Mouse (Mus musculus) CD4-positive, CD25-positive, alpha-beta regulatory T cell, adult 4 months (primary cell): ENCODE results near the gene Gm20388. TPM values are rescaled to one million over a fixed set of nuclear protein-coding genes. Genes with fewer than 3 reads are reported as not detected.

Experiments used
- ATAC-seq: one replicate; pipeline ENCODE4 v1.8.0; 2017
- polyA plus RNA-seq, 2 experiments: library from polyadenylated mRNA; unstranded; fragments of 100-300 nt; shearing (Covaris generic); gene quantifications; one replicate each; pipeline ENCODE4 v1.2.1; 2017

Gene Gm20388
- polyA plus RNA-seq, 2 experiments from 2014 or later, result 10.7 to 12.8 TPM

DNA sequence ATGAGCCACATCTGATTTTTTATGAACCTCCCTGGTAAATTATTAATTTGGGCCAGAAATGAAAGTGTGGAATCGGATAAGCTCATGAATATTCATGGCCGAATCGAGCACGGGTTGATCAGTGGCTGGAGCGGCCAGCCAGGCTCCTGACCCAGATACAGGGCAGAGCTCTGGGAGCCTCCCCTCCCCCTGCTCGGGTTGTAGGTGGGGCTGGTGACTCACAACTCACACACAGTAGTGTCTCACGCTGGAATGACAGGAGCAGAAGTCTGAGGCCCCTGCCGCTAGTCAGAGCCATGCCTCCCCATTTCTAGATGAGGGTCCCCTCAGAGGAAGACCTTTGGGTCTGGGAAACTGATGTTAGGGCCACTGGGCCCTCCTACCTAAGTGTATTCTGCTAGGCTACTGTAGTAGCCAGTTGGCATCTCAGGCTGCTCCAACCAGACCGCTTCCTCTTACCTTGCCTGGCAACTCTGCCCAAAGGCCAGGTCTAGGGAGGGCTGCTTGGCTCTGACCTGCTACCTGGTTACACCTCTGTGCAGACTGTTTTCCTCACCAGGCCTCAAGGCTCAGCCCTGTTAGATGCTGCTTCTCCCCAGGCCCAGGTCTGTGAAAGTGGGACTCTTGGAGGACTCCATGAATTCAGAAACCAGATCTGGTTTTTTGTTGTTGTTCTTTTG lies 588.4 kb downstream of the Gm20388 start:
- no peak for ATAC-seq

DNA sequence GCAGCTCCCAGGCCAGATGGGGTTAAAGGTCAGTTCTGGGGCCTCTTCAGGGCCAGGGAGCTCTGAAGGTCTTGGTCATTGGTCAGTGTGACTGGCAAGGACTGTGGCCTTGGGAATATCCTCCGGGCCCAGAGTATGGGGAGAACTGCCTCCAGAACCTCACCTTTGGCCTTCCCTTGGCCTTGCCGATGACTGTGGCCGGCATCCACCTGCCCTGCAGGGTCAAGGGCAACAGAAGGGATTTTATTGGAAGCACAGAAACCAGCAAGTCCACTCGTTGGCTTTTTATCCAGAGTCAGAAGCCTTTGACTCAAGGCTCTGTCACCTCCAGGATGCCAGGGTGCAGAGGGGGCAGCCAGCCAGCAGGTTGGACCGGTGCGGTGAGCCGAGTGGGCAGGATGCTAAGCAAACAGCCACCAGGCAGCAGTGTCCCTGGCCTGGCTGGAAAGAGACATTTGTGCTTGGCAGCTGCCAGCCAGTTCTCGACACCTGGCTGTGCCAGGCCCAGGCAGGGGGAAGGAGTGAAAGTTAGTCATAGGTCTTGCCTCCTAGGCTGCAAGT lies 590.1 kb downstream of the Gm20388 start:
- ATAC-seq, result no peak

DNA sequence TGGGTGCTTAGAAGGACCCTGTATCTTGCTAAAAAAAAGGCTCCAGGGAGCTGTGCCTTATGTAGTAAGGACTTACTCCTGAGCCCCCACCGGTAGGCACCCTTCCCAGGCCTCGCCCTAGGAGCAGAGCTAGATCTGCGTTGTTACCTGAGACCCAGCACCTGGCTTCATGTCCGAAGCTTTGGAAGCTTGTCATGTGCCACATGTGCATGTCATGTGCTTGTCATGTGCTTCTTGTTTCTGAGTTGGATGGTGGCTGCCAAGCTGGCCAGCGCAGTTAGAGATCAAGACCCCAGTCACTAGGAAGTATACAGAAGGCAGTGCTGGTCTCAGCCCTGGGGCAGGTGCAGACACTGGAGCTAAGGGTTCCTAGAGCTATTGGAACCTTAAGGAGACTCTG lies 590.8 kb downstream of the Gm20388 start:
- ATAC-seq, result no peak

DNA sequence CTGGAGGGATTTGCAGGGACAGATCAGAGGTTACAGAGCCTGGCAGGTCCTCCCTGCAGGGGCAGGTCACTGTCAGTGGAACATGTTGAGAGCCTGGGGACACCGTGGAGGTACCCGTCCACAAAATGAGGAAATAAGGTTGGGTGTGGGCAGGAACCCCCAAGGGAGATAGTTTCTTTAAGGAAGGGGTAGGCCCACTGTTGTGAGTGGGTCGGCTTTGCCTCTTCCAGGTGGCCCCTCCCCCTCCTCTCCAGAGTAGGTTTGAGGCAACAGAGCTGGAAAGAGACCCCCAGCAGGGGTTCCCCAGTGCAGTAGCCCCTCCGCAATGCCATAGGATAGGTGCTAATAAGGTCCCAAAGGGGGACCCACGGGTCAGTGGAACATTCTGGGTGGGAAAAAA lies 591.8 kb downstream of the Gm20388 start:
- ATAC-seq, result no peak

DNA sequence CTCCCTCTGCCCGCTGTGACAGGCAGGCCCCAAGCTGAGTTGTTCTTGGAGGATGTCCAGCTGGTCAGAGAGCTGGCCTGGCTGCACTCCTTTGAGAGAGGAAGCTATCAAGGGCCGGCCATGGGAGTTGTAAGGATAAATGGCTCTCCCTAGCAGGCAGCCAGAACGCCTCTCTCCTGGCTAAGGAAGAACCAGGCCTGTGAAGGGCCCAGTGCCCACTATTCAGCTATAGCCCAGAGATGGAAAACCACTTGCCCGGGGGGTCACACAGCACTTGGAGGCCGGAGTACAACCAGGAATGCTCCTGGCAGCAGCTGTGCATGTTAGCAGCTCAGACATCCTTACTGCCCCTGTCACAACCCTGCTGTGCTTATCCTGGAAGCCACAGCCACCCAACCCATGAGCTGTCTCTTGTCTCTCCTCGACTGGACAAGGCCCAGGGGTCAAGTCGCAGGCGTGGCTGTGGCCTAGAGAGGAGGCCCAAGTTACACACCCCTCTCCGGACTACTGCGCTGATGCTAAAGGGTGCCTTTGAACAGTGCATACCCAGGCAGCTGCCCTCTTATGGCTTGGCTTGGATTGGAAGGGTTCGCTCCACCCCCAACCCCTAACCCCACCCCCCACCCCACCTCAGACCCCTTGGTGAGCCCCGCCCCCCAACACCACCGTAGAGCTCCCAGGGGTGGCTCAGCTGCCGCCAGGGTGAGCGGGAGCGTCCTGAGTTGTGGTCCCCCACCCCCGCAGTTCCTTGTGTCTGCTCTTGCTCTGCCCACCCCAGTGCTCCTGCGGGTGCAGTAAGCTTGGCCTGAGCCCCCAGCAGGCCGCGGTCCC lies 593.8 kb downstream of the Gm20388 start:
- no peak for ATAC-seq

DNA sequence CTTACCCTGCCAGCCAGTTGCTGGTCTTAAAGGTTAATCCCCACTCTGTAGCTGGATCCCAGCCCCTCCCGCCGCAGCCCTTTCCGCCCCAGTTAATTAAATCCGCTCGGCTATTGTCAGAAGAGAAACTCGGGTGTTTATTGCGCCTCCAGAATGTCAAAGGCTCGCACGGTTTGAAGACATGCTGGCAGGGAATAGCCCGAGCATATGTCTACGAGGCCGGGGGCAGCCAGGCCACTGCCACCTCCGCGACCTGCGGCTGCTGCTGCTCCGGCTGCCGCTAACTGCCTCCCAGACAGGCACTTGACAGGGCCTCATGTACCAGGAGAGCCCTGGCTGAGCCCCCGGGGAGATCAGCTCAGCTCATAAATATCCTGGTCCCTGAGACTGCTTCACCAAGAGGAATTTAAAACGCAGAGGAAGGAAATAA lies 594.5 kb downstream of the Gm20388 start:
- ATAC-seq, result no peak

DNA sequence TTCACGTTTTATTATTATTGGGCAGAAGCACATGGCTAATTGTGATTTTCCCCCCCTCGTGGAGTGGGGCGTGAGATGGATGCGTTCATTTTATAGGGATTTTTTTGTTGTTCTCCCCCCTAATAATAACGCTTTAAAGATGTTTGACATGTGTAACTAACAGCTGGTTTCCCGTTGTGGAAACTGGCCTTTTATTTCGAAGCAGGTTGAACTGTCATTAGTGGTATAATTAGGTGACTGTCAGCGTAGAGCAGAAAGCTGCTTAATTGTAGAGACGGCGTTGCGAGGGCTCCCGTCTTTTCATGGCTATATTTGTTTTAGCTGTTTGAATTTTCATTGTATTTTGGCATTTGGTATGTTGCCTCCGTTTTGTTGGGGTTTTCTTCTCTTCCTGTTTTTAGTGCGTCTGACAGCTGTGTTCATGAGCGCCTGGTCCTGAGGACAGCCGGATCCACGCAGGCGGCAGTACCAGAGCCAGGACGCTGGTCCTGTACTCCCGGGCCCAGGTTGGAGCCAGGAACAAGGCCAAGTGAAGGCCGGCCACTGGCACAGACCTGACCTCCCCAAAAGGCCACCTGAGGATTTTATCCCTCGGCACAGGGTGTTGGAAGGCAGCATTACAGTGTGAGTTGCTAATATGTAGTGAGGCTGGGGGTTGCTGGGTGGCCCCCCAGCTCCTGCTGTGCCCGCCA lies 595.1 kb downstream of the Gm20388 start:
- ATAC-seq, result no peak

DNA sequence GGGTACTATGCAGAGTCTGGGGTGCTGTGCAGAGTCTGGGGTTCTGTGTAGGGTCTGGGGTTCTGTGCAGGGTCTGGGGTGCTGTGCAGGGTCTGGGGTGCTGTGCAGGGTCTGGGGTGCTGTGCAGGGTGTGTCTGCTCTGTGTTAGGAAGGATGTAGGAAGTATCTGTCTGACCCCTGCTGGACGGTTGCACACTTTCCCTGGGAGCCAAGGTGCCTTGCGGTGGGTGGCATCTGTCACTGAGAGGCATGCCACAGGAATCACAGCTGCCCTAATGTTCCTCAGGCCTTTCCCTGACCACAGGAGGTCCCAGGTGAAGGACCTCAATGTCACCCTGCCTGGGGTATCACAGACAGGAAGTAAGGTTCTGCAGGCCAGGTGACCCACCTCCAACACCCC lies 595.9 kb downstream of the Gm20388 start:
- ATAC-seq, result no peak

DNA sequence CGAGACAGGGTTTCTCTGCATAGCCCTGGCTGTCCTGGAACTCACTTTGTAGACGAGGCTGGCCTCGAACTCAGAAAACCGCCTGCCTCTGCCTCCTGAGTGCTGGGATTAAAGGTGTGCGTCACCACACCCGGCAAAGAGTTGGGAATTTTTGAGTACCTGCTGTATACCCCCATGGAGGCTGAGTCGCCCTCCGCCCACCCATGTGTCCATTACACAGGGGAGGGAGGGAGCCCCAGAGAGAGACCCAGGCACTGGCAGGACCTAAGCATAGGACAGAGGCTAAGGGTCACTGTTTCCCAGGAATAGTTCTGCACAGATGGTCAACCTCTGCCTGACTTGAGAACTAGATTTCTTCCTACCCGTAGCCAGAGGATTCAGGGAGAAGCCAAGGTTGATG lies 596.6 kb downstream of the Gm20388 start:
- no peak for ATAC-seq

DNA sequence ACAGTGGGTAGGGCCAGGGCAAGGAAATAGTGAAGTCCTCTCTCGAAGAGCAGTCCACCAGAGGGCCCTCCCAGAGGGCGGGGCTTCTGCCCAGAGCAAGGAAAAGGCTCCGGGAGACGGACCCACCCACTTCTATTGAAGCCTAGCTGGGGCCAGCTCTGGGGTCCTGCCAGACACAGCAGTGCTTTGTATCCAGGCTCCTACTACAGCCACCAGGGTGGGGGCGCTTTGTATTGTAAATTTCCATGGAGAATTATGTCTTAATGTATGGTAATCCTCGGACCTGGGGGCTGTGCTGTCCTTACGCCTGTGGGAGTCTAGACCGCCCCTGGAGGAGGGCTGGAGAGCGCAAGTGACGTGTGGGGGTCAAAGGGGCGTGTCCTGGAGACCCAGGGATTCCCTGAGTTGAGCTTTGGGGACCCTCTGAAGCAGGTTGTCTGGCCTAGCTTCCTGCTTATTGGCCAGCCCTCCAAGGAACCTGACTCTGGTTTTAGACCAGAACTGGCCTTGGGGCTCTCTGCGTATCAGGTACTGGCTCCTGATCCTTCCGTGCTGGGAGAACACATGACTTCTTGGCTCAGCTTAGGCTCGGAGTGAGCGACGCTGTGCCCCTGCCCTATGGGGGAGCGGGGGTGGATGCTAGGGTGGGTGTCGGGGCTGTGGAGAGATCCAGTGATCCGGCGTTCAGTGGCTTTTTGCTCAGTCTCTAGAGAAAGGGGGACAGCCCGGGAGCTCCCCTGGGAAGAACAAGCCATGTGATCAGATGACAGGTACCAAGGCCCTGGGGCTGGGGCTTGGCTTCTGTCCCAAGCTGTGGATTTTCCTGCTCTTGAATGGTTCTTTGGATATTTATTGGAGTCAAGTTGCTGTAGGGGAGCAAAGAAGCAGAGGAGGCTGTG lies 598.7 kb downstream of the Gm20388 start:
- no peak for ATAC-seq

DNA sequence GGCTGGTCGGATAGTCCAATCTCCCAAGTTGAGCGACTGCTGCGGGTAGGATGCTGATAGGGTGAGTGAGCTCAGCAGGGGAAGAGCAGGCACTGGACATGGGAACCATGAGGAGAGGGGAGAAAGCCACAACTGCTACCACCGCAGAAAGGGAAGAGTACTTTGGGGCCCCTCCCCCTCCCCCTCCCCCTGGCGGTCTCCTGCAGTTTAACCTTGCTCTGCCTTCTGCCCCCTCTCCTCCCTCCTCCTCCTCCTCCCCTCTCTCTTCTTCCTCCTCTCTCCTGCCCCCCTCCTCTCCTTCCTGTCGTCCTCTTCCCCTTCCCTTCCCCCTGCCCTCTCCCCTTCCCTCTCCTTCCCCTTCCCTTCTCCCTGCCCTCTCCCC lies 599.4 kb downstream of the Gm20388 start:
- no peak for ATAC-seq

DNA sequence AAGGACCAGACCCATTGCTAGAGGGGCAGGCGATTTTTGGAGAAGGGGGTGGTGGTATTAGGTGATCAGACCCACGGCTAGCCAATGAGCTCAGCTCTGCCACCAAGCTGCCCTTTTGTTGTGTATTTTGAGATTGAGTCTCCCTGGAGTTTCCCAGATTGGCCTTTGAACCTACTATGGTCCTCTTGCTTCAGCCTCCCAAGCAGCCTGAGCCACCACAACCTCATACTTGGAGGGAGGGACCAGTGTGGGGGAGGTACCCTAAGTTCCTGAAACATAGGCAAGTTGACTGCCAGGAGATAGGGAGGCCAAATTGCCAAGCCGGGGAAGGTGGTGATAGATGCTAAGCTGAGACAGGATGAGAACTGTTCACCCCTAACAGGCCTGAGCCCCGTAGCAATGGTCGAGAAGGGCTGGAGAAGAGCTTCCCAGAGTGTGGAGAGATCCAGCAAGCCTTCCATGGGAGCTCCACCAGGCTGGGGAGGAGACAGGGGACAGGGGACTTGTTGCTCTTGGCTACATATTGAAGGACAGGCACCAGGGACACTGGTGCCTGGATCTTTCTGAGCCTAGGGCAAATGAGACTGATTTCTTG lies 600.3 kb downstream of the Gm20388 start:
- ATAC-seq, result no peak

DNA sequence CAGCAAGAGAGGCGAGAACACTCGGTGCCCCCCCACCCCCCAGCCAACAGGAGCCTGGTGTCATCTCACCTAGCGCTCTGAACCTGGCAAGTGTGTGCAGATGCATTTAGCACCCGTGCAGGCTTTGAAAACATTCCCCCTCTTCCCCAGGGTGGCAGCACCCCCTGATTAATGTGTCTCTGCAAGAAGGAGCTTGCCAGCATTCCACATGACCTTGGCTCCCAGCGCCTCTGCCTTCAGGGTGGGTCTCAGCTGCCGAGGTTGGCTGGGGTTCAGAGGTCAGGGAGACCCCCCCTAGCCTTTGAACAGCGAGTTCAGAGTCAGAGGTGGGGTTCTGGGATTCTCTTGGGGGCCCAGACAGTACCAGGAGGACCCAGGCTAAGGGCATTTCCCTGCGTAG lies 601.1 kb downstream of the Gm20388 start:
- no peak for ATAC-seq

DNA sequence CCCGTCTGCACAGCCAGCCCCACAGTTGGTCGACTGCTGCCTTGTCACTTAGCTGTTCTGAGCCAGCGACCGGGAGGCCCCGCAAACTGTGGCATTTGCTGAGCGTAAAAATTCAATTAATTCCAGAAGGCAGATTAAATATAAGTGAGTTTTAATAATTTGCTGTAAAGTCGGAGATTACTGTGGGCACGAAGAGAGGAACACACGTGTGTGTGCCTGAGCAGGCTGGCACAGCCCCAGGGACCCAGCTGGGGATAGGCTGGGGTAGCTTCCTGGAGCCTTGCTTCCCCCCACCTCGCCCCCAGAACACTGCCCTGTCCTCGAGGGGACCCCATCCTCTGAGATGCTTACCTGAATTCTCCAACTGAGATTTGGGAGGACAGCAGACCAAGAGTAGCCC lies 601.7 kb downstream of the Gm20388 start:
- no peak for ATAC-seq

DNA sequence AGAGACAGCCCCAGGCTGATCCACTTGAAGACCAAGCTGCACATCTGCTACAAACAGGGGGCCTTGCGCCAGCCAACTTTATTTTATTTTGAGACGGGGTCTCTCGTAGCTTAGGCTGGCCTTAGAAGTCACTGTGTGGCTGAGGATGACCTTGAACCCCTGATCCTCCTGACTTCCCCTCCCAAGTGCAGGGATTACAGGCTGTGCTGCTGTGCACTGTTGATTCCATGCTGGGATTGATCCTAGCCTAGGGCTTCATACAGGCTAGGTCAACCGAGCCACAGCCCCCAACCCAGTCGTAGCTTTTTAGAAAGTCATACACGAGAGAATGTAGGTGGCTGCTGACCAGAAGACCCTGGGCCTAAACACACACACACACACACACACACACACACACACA lies 602.5 kb downstream of the Gm20388 start:
- ATAC-seq, result no peak

DNA sequence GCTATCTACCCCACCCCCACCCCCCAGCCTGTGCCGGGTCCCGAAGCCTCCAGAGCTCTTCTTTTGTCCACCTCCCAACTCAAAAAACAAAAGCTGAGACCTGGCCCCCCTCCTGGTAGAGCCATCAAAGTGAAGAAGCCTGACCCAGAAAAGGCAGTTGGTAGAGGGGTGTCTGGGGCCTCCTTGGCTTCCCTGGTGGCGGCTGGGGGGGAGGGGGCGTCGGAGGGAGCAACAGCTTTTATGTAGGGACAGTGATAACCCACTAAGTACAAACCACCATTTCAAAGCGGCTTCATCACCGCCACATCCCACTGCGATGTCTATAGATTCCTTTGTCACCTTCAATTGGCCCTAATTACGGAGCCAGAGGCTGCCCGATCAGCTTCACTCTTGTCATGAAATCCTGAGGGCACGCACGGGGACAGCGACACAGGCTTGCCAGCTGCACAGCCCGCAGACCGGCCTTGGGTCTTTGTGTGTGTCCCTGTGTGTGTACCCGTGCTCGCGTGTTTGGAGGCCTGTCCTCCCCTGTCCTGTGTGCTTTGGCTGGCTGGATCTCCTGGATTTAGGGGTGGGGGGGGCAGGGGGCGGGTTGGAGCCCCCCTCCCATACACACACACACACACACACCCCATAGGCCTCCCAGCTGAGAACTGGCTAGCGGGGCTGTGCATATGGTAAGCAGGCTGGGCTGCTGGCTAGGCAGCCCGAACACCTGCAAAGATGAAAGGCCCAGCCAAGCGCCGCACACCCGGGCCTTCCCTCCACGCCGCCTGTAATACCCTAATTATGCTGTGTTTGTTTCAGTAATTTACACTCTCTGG lies 603.2 kb downstream of the Gm20388 start:
- ATAC-seq, result no peak

DNA sequence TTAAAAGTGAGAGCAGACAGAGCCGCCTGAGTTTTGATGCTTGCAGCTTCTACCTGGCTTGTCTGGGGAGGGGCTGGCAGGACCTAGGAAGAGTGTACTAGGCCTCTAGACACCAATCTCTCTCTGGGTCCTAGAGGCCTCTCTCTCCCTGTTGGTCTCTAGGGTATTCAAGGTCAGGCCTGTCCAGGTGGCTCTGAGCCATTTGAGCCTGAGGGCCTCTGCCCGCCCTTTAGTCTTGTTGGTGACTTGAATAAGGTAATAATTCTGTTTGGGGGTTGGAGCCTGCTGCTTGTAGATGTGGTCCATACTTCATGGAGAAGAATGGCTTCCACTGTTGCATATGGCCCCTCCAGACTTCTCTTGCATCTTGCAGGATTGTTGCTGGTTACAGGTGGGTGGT lies 604.6 kb downstream of the Gm20388 start:
- ATAC-seq, result no peak

DNA sequence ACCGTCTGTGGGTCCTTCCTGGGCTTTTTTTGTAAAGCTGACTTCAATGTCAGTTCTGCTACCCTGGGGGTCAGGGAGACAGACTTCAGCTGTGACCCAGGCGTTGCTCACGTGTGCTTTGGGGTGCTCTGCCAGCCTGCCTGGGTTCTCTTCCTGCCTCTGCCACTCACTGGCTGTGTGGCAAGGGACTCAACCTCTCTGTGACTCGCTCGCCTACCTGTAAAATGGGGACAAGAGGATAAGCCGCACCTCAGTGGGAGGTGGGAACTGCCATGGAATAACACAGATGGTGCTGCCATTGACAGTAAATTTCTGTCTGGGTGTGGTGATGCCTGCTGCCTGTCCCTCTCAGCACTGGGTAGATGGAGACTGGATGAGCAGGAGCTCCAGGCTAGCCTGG lies 605.0 kb downstream of the Gm20388 start:
- no peak for ATAC-seq

DNA sequence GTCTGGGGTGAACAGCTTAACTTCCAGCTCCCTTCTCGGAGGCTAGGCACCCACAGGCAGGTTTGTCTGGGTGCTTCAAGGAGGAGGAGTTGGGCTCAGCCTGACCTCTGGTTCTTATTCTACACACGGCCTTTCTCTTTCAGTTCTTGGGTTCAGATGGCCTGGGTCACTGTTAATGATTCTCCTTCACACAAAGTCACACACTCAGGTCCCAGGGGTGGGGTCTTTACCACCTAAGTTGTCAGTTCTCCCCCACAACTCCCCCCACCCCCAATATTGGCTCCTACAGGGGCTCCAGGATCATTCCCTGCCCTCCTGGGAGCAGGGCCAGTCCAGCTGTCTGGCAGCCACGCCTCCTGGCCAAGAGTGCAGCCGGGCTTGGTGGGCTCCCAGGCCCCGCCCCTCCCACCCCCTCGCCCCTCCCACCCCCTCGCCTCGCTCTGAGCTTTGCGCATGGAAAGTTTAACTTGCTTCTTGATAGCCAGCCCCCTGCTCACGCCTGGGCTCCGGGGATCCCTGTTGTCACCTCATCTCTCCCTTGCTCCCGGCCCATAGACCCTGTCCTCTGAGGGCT lies 605.6 kb downstream of the Gm20388 start:
- ATAC-seq, result no peak

DNA sequence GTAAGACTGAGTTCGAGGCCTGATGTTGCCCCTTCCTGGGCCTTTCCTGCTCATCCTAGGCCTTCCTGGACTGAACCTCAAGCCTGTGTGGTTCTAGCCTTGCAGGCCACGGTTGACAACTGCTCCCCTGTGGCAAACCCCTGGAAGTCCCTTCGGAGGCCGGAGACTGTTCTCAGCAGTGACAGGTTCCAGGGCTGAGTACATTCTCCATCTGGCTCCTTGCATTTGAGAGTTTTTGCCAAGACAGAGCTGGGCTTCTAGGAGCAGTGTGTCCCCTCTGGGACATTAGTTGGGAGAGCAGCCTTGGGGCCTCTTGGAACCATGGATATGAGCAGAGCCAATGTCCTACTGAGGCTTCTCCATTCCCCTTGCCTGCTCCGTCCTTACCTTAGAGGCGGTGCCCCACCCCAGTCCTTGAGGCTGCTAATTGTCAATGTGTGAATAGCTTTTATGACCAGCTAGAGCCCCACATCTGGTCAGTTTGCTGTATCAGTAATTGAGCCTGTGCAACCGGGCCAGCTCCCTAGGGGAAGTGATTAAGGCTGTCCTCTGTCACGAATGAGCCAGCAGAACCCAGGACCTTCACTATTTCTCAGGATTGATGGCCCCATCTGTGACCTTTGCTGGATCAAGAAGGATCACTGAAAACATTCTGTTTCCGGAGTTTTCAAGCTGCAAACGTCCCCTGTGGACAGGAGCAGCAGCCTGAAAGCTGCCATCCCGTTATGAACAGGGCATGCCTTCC lies 607.2 kb downstream of the Gm20388 start:
- no peak for ATAC-seq
